Mouse (Mus musculus): Measurements from ENCODE around the gene Mmp14.

- TF ChIP-seq POLR2A (IDR thresholded peaks at IDR 0.05; ENCODE audit: insufficient read depth, low read depth, low read length) (no peak), CTCF (IDR thresholded peaks at IDR 0.05) (no peak)
Measured at GRCm38 (mm10) chr14:54481402-54481801, 50.0 kb downstream of the Mmp14 start.

Data from heart, adult 2 months (tissue).